Mouse (Mus musculus) hindbrain, embryonic 13.5 days (tissue): ENCODE data around the gene Gpr156. TPM values are rescaled to one million over a fixed set of nuclear protein-coding genes. Genes with fewer than 3 reads are reported as not detected.
"Not testable (repeated sequence)": the region's sequence is repeated elsewhere in the genome, so short reads cannot be mapped to it uniquely, and the experiment has no call there.

ENCODE experiments used
- ATAC-seq: fragments of 200-750 bp; cut with Nextera tagmentation; 2 replicates; pipeline ENCODE4 v1.8.0; 2017; ENCODE audit warnings: moderate TSS enrichment; ENCODE audit not compliant: low FRiP score
- H3K27ac ChIP-seq: fragments of 300-500 bp; sonication (generic); 2 replicates; pipeline ENCODE4 v1.5.1; 2015; ENCODE audit warnings: inconsistent platforms, mild to moderate bottlenecking, moderate library complexity
- H3K27me3 ChIP-seq: fragments of 300-500 bp; sonication (generic); 2 replicates; pipeline ENCODE4 v1.6.1; 2015; ENCODE audit warnings: mild to moderate bottlenecking, inconsistent platforms
- H3K36me3 ChIP-seq: fragments of 300-500 bp; sonication (generic); 2 replicates; pipeline ENCODE4 v1.6.1; 2015; ENCODE audit warnings: mild to moderate bottlenecking, inconsistent platforms
- H3K4me1 ChIP-seq: fragments of 300-500 bp; sonication (generic); replicated peaks from 2 replicates; pipeline ENCODE4 v1.6.1; 2015; ENCODE audit warnings: inconsistent platforms
- H3K4me2 ChIP-seq: fragments of 300-500 bp; sonication (generic); 2 replicates; pipeline ENCODE4 v1.6.1; 2015; ENCODE audit warnings: inconsistent platforms, mild to moderate bottlenecking, moderate library complexity
- H3K4me3 ChIP-seq: fragments of 300-500 bp; sonication (generic); 2 replicates; pipeline ENCODE4 v1.5.1; 2015; ENCODE audit warnings: mild to moderate bottlenecking, inconsistent platforms
- H3K9ac ChIP-seq: fragments of 300-500 bp; sonication (generic); 2 replicates; pipeline ENCODE4 v1.6.1; 2015; ENCODE audit warnings: mild to moderate bottlenecking, inconsistent platforms
- H3K9me3 ChIP-seq: fragments of 300-500 bp; sonication (generic); 2 replicates; pipeline ENCODE4 v1.6.1; 2016; ENCODE audit warnings: inconsistent platforms
- WGBS: fragments of 180-500 bp; shearing (Covaris S2); methylation state at CpG from one replicate; pipeline ENCODE4 v1.1.7; 2015; 5-methylcytosine and 5-hydroxymethylcytosine counted together
- polyA plus RNA-seq: library from polyadenylated mRNA; unstranded; fragments of >200 nt; fragmentation: Nextera tagmentation; extraction: Ambion mirVana; gene quantifications from 2 replicates; pipeline ENCODE4 v1.2.1, GENCODE M21; 2015

Gene Gpr156
- polyA plus RNA-seq, 1 experiment from 2014 or later: 5.0 TPM

GRCm38 (mm10) chr16:38016928-38017524 is 100.7 kb downstream of the Gpr156 start:
- H3K27ac ChIP-seq: no peak overlapping the region
- no peaks in the 10 kb centered on the region for H3K27me3 ChIP-seq
- H3K4me3 ChIP-seq: no peak overlapping the region
- H3K9me3 ChIP-seq: no peaks in the 10 kb centered on the region
- 0 out of 2 replicates have a peak, but pooled peaks cover 4% of the 10 kb centered on the region for H3K4me1 ChIP-seq
- no peak overlapping the region for H3K4me2 ChIP-seq
- H3K36me3 ChIP-seq: no peaks in the 10 kb centered on the region
- WGBS: 87% methylated on average over 8 of the region's 8 CpGs
- ATAC-seq: no peak
- H3K9ac ChIP-seq: no peak overlapping the region

GRCm38 (mm10) chr16:38017958-38018376 is 101.7 kb downstream of the Gpr156 start:
- H3K9me3 ChIP-seq: no peaks in the 10 kb centered on the region
- H3K9ac ChIP-seq: no peak overlapping the region
- whole genome bisulfite sequencing: 31% methylated on average over 4 of the region's 4 CpGs
- no peak for ATAC-seq
- H3K4me3 ChIP-seq: no peak overlapping the region
- H3K4me1 ChIP-seq: 0 out of 2 replicates have a peak, but pooled peaks cover 4% of the 10 kb centered on the region
- H3K36me3 ChIP-seq: no peaks in the 10 kb centered on the region
- no peak overlapping the region for H3K4me2 ChIP-seq
- no peak overlapping the region for H3K27ac ChIP-seq
- H3K27me3 ChIP-seq: no peaks in the 10 kb centered on the region

GRCm38 (mm10) chr16:38032644-38033043 is 116.3 kb downstream of the Gpr156 start:
- ATAC-seq: no peak
- H3K27ac ChIP-seq: no peak overlapping the region
- 91% methylated on average over 9 of the region's 9 CpGs for WGBS

GRCm38 (mm10) chr16:38033071-38033470 is 116.8 kb downstream of the Gpr156 start:
- H3K36me3 ChIP-seq: no peaks in the 10 kb centered on the region
- H3K4me2 ChIP-seq: no peak overlapping the region
- no peak overlapping the region for H3K9ac ChIP-seq
- no peak overlapping the region for H3K27ac ChIP-seq
- H3K27me3 ChIP-seq: no peaks in the 10 kb centered on the region
- no peaks in the 10 kb centered on the region for H3K4me1 ChIP-seq
- H3K9me3 ChIP-seq: no peaks in the 10 kb centered on the region
- no peak for ATAC-seq
- H3K4me3 ChIP-seq: no peak overlapping the region
- 71% methylated on average over 5 of the region's 5 CpGs for WGBS

More at GRCm38 (mm10) chr16:38032644-38033043, 116.3 kb downstream of the Gpr156 start:
- Histone ChIP-seq H3K4me3 (no peak overlapping the region), H3K4me2 (no peak overlapping the region), H3K36me3 (no peaks in the 10 kb centered on the region), H3K9ac (no peak overlapping the region), H3K9me3 (no peaks in the 10 kb centered on the region), H3K4me1 (no peaks in the 10 kb centered on the region), H3K27me3 (no peaks in the 10 kb centered on the region)

- not testable (repeated sequence) for H3K9ac ChIP-seq, H3K27ac ChIP-seq, H3K27me3 ChIP-seq, H3K4me2 ChIP-seq, H3K4me1 ChIP-seq, ATAC-seq, H3K36me3 ChIP-seq, H3K4me3 ChIP-seq, H3K9me3 ChIP-seq
- 78% methylated on average over 4 of the region's 4 CpGs for WGBS
Measured at GRCm38 (mm10) chr16:38038101-38038500, 121.8 kb downstream of the Gpr156 start.

GRCm38 (mm10) chr16:38042160-38042559 is 125.9 kb downstream of the Gpr156 start:
- Histone ChIP-seq H3K27ac (no peak overlapping the region), H3K4me3 (no peak overlapping the region), H3K36me3 (no peaks in the 10 kb centered on the region), H3K27me3 (no peaks in the 10 kb centered on the region), H3K9ac (no peak overlapping the region), H3K4me2 (no peak overlapping the region), H3K9me3 (no peaks in the 10 kb centered on the region), H3K4me1 (no peaks in the 10 kb centered on the region)
- ATAC-seq: no peak
- WGBS: 84% methylated on average over 1 of the region's 1 CpGs

- Histone ChIP-seq H3K27ac (no peak overlapping the region), H3K36me3 (no peaks in the 10 kb centered on the region), H3K9me3 (no peaks in the 10 kb centered on the region), H3K4me3 (no peak overlapping the region), H3K4me2 (no peak overlapping the region), H3K27me3 (no peaks in the 10 kb centered on the region), H3K4me1 (no peaks in the 10 kb centered on the region), H3K9ac (no peak overlapping the region)
- no peak for ATAC-seq
- whole genome bisulfite sequencing: 91% methylated on average over 5 of the region's 5 CpGs
Measured at GRCm38 (mm10) chr16:38044551-38044950, 128.3 kb downstream of the Gpr156 start.

GRCm38 (mm10) chr16:38047781-38048558 is 131.7 kb downstream of the Gpr156 start:
- no peaks in the 10 kb centered on the region for H3K4me1 ChIP-seq
- no peaks in the 10 kb centered on the region for H3K36me3 ChIP-seq
- 77% methylated on average over 23 of the region's 23 CpGs for WGBS
- no peaks in the 10 kb centered on the region for H3K9me3 ChIP-seq
- no peak for ATAC-seq
- H3K4me3 ChIP-seq: no peak overlapping the region
- H3K9ac ChIP-seq: no peak overlapping the region
- H3K27me3 ChIP-seq: no peaks in the 10 kb centered on the region
- no peak overlapping the region for H3K4me2 ChIP-seq
- no peak overlapping the region for H3K27ac ChIP-seq

Other genes with a start within 250 kb of the Gpr156 start
- 126 and 133 TPM in 2 replicates for gene Fstl1, start 139.6 kb upstream of the Gpr156 start, polyA plus RNA-seq
- gene Gm36028, start 55.4 kb upstream of the Gpr156 start, polyA plus RNA-seq: not detected in 2 replicates
- gene Lrrc58, start 48.1 kb upstream of the Gpr156 start, polyA plus RNA-seq: 46.1 and 49.0 TPM in 2 replicates
- gene Gsk3b, start 172.5 kb downstream of the Gpr156 start, polyA plus RNA-seq: 156 and 157 TPM in 2 replicates